Mouse (Mus musculus) C2C12 (cell line): ENCODE measurements around the gene Cxcr6.

Source experiments
- CTCF ChIP-seq: IDR thresholded peaks from one replicate; pipeline ENCODE4 v1.5.1; 2011; ENCODE audit not compliant: control insufficient read depth, insufficient read depth, insufficient read length
- MAX ChIP-seq: IDR thresholded peaks from one replicate; pipeline ENCODE4 v1.6.1; 2011; ENCODE audit warnings: mild to moderate bottlenecking, control low read depth
- USF1 ChIP-seq: IDR thresholded peaks from one replicate; pipeline ENCODE4 v1.6.1; 2011; ENCODE audit warnings: low read depth, mild to moderate bottlenecking, control low read depth, moderate library complexity

DNA sequence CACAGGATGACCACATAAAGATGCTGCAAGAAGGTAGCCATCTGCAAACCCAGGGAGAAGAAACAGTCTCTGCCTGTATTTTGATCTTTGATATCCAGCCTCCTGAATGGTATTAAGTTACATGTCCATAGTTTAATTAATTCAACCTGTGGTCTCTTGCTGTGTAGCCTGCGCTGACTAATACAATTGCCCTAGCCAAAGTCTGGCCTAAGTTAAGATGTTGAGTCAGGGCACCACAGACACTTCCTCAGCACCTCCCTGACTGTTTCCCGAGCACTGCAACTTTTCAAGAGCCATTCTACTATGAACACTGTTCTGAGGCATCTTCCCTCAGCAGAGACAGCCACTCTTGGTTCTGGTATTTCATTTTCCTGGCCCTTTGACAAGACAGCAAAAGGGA is 12.3 kb downstream of the Cxcr6 start:
- TF ChIP-seq MAX (no peak), CTCF (no peak), USF1 (no peak)
